ENCODE assay signal across 14 mouse cellular contexts in the genomic region with DNA sequence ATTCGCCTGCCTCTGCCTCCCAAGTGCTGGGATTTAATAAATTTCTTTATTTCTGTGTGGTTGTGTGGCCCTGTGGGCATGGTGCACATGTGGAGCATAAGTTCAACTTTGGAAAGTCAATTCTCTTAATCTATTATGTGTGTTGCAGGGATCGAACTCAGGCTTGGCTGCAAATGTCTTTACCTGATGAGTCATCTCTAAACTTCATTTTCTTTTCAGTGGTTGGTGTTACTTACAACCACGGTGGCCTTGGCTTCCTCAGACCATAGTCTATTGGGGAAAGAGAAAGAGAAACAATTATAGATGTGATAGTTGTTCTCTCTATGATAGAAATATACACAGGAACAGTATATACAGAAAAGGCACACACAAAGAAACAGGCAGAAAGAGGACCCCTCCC.
"Had no signal": no experiment of that assay in that cellular context is flagged by ENCODE, and none has a peak within 500 bp of the region (broad histone marks: within the 10 kb centered on the region; RNA-seq: fewer than 3 reads in every experiment).

No protein-coding gene starts in this region.

- DNase-seq: lung, adult 18-20 months; lung, embryonic 14.5 days; lung, postnatal 10 days; lung, postnatal 36 days; midbrain, embryonic 14.5 days; retina, postnatal 1 day; right cerebral cortex, adult 18-20 months; right cerebral cortex, postnatal 25 days; right cerebral cortex, postnatal 4 days; spleen, adult 18-20 months; thymus, adult 18-20 months; thymus, postnatal 14 days; thymus, postnatal 36 days had no signal

- ATAC-seq: midbrain, embryonic 16.5 days had no signal
